Mouse (Mus musculus) induced T-regulatory cell, adult 2 months (primary cell): ENCODE measurements around the gene Zc3h18.
A peak's percentile ranks its signal among the peaks of the same experiment; 100 is the strongest.

Experiments used
- DNase-seq: peaks from one replicate; pipeline ENCODE4 v3.0.0-alpha.2; 2012; ENCODE audit warnings: low read depth

Gene Zc3h18

DNA sequence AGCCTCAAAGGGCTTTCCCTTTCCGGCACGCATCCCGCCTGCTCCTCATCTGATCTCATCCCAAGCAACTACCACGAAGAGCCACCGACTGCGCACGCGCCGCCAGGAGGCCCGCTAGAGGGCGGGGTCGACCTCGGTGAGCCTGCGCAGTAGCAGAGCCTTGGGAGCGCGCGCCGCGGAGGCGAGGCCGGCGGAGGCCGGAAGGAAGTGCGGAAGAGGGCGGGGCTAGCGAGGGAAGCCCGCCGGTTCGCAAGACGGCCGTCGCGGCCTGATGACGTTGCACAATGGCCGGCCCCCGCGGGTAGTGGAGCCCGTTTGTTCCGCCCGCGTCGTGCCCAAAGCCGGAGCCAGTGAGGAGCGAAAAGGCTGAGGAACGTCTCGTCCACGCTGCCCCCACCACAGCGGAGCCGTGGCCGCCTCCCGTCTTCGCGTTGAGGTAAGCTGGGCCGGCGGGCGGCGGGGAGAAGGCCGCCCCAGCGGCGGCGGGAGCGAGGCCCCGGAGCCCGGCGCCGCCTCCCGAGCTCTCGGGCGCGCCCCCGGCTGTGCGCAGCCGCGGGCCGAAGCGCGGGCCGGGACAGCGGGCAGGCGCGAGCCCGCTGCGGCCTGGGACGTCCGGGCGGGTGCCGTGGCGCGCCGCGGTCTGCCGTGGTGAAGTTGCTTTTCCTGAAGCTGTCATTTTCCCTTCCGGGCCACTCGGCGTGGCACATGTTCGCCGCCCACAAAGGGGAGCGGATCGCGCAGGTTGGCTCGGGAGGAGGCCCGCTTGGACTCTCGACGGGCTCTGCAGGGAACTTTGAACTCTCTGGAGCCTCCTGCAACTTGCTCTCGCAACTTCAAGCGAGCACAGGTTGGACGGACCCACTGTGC is at the start of gene Zc3h18:
Gene Zc3h18 (plus strand): TSS at position 245 of the 867 bp plus-strand sequence.
- peak; percentile 99 for DNase-seq

- no peak for DNase-seq
These were observed 47.3 kb upstream of the Zc3h18 start for GRCm38 (mm10) chr8:122329072-122329471.

DNA sequence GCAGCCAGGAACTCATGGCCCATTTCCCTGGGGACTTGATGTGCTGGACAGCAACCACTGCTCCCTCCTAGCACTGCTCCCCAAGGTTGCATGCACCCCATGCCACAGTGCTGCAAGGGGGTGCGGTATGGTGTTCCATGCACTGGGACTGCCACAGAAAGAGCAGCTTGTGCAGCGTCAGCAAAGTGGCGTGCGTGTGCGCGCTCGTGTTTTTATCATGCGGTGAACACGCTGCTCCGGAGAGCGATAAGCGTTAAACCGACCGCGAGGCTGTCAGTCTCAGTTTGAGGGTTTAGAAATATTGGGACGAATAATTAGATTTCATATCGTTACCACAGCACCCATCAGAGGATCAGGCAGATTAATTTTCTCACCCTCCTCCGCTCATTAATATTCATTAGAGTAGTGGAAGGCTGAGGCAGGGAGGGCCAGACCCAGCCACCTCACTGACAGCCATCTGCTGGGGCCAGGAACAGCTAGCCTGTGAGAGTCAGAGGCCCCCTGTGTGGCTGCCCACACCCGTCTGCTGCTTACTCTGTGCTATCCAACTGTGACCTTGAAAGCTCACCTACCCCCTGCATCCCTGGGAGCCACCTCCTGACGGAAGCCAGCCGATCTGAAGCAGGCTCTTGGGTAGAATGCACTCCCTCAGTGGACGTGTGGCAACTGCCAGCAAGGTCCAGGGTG is 46.7 kb upstream of the Zc3h18 start:
- DNase-seq: no peak

GRCm38 (mm10) chr8:122330446-122331133 is 45.8 kb upstream of the Zc3h18 start:
- DNase-seq: no peak

DNA sequence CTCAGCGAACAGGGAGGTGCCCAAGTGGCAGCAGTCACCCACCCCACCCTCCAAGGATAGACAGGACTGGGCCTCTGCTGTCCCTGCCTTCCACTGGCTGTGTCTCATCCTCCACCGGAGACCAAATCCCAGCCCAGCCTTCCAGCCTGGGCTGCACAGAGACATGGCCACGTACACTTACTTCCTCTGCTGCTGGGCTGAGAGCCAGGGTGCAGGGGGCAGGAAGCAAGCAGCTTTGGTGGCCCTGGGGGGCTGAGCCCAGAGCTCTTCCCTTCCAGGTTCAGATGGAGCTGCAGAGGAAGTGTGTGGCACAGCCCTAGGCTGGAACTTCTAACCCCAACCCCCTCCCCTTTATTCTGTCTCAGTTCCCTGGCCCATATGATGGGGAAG is 45.3 kb upstream of the Zc3h18 start:
- no peak for DNase-seq

DNA sequence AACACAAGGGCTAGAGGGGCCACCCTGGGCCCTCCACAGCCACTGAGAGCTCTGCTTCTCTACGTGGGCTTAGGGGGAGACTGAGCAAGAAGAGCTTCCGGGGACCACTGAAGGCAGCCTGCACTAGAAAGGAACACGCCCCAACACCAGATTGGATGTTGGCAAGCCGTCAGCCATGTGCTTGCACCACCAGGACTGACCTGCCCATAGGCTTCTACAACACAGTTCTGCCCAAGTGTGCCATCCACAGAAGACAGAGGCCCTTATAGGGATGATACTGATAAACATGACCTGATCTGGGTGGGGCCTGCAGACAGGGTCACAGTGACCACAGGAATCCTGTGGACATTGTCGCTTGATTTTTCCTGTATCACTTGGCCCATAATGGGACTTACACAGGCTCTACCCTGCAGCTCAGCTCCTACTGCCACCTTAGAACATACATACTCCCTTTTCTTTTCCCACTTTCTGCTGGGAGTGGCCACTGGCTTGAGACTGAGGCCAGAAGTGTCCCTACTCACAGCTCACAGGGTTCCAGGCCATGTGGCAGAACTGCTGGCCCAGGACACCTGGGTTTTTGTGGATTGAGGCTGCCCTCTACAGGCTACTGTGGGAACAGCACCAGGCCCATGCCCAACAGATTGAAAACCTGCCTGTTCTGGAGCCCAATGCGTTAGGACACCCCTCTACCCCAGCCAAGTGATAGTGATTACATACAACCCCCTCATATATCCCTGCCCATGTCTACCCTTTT is 43.5 kb upstream of the Zc3h18 start:
- DNase-seq: peak; percentile 87

DNA sequence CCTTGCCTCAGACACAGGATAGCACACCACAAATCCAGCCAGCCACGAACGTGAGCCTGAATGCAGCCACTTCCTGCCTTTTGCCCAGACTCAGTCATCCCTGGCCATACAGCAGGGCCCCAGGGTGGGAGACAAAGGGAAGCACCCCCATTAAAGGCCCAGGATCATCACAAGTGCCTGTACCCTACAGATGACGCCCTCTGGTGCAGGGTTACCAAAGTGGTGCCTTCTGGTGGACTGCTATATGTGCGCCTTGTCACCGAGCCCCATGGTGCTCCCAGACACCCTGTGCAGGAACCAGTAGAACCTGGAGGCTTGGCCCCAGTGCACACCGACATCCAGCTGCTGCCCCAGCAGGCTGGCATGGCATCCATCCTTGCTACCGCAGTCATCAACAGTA is 42.9 kb upstream of the Zc3h18 start:
- no peak for DNase-seq

- DNase-seq: no peak
These were observed 41.5 kb upstream of the Zc3h18 start for GRCm38 (mm10) chr8:122334791-122335490.

DNA sequence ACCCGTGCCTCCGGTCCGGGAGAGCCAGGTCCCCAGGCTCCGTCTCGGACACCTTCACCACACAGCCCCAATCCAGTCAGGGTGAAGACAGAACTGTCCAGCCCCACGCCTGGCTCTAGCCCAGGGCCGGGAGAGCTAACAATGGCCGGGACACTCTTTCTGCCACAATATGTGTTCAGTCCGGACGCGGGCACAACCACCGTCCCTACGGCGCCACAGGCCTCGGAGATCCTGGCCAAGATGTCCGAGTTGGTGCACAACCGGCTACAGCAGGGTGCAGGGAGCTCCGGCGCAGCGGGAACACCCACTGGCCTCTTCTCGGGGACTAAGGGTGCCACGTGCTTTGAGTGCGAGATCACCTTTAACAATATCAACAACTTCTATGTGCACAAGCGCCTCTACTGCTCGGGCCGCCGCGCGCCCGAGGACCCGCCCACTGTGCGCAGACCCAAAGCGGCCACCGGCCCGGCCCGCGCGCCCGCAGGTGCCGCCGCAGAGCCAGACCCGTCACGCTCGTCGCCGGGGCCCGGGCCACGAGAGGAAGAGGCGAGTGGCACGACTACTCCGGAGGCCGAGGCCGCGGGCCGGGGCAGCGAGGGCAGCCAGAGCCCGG is 40.7 kb upstream of the Zc3h18 start:
- no peak for DNase-seq

- no peak for DNase-seq
These were observed 40.0 kb upstream of the Zc3h18 start for GRCm38 (mm10) chr8:122336251-122336910.

DNA sequence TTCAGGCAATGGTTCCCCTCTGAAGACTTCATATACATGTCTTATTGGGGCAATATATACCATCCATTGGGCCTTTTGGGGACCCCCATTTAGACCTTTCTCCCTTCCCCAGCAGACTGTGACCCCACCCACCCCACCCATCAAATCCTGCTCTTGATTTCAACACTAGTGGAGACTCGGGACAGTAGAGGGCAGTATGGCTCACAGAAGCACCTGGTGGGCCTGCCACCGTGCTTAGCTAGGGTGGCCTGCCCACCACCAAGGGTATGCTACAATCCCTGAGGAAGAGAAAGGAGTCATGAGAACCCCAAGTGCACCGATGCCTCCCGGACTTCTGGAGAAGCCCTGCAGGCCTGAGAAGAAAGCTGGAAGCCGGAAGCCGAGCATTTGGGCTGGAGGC is 37.6 kb upstream of the Zc3h18 start:
- DNase-seq: no peak

DNA sequence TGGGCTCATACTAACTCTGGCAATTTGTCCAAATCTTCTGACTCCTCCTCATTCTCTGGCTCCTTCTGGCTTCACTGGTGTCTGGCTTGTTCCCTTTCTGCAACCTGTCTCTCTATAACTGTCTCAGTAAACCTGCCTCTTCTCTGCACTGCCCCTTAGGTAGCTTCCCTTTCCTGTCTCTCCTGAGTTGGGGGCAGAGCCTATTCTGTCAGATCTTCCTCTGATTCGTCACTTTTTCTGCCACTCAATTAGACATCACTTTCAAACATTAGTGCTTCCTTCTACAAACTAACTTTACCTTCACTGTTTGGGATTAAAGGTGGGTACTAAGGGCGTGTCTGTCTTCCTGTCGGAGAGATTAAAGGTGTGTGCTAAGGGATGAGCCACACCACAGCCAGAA is 35.6 kb upstream of the Zc3h18 start:
- DNase-seq: peak; percentile 64

DNA sequence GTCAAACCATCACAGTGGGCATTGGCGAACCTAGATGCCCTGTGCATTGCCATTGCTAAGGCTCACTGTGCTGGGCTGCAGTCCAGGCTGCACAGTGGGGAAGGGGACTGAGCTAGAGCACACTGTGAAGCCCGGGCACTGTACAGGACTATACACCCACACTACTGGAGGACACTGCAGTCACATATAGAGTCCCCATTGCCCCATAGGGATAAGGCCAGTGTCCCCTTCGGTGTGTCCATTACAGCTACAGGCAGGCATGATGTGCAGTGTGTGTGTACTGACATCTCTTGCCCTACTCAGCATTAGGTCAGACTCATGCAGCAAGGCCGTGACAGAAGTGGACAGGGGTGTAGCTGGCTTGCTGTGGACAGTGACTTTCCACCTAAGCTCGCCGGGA is 34.6 kb upstream of the Zc3h18 start:
- DNase-seq: no peak

DNA sequence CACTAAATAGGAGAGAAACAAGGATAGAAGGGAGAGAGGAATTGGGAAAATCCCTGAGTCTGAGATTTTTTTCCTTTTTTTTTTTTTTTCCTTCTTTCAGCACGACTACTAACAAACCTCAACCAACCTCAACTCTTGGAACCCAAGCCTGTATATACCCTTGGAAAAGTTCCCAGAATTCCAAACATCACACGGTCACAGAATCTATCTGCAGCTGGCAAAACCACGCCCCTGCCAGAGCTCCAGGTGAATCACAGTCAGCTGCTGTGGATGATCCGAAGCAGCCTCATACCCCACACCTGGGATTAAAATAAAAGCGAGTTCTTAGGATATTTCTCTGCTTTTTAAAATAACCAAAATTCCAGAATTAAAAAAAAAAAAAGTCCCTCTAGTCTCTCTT is 34.0 kb upstream of the Zc3h18 start:
- no peak for DNase-seq

GRCm38 (mm10) chr8:122342806-122343209 is 33.6 kb upstream of the Zc3h18 start:
- DNase-seq: peak; percentile 65

DNA sequence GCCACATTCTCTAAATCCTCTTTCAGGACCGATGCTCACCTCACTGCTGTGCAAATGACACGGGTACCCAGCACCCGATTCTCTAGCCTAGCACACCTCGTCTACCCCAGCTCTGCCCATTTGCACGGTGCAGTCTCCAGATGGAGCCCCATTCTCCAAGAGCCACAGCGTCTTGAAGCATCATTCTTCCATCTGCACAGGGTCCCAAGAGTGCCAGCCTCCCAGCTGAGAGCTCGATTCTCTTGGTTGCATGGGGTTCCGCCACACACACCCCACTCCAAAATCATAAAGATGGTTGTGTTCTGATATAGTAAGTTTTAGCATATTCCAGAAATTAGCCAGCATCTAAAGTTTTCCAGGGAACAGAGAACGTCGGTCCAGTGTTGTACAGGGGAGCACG is 33.1 kb upstream of the Zc3h18 start:
- no peak for DNase-seq

DNA sequence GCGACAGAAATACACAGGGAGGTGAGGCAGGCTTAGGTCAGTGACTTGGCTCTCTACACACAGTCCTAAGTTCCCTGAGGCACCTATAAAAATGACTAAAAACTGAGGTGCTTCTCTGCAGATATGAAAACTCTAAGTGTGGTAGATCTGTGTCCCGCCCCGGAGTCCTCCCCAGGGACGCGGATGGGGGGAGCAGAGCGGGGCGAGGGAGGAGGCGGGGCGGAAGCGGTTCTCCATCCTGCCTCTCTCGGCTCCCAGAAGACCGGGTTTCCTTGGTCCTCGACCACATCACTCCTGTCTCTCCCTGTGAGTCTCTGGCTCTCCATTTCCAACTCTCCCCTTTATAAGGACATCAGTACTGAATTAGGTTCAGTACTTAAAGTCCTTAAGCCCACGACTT is 32.7 kb upstream of the Zc3h18 start:
- peak; percentile 69 for DNase-seq

GRCm38 (mm10) chr8:122344219-122344618 is 32.2 kb upstream of the Zc3h18 start:
- DNase-seq: no peak

DNA sequence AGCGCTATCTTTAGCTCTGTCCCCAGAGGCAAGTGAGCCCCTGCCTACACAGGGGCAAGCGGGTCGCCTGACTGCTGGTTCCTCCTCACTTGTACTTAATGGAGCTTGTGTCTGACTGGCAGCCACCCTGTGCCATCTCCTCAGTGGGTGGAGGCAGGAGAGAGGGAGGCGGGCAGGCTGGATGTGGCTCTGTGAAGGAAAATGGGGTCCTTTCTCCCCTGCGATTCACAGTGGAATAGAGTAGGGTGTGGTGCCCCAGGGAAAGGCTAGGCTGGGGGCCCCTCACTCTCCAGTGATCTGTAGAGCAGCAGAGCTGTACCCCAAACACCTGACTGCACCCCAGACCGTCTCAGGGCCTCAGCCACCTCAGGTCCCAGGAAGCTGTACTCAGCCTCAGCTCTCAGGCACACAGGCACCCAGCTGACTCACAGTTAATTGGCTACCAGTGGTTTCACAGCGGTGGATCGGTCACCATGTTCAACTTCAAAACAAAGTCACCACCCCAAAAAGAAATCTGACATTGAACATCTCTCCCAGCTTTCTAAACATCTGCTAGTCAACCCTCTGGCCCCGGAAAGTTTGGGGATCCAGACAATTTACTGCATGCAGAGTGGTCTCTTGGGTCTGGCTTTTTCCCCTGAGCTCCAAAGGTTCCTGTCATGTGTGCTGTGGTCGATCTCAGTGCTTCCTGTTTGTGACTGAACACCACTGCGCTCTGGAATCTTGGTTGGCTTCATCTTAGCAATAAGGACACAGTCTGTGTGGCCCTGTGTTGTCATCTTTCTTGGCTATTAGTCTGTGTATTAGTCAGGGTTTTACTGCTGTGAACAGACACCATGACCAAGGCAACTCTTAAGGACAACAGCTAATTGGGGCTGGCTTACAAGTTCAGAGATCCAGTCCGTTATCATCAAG is 31.0 kb upstream of the Zc3h18 start:
- DNase-seq: no peak
